8 mouse cellular contexts compared by ENCODE assay signal in the genomic region with DNA sequence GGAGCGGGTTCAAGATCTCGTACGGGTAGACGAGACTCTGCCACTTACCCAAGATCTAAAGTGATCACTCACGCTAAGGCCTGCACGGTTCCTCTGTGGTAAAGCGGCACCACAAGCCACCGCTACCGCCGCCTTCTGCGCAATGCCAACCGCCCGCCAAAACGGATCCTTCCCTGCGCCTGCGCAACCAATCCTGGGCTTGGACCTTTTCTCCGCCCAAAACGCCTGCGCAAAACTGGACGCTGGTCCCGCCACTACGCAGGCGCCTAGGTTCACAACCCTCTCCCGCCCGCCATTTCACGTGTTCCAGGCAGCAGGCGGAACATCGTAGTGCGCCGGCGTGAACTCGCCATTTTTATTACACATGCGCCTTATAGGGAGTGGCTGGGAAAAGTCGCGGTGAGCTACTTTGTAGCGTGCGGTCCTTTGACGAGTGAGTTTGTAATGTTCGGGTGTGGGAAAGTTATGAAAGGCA. TPM values are rescaled to one million over a fixed set of nuclear protein-coding genes. Genes with fewer than 3 reads are reported as not detected.
DNase-seq lines count a peak whose midpoint lies in the region; ATAC-seq and TF ChIP-seq lines count a peak whose summit lies in the region.

Gene Cbx5, minus strand, starts transcription at position 132 of the 475 bp plus-strand sequence.

- peaks cover 57% of the 10 kb centered on the region for H3K36me3 ChIP-seq in G1E (replicated peaks)
- H3K36me3 ChIP-seq in forebrain, postnatal 0 days (ENCODE audit: insufficient read depth), result peaks cover 28% of the 10 kb centered on the region
- peaks cover 35% of the 10 kb centered on the region for H3K36me3 ChIP-seq in lung, embryonic 15.5 days

- no peaks in the 10 kb centered on the region for H3K27me3 ChIP-seq in G1E (ENCODE audit: insufficient read depth, low read length)
- H3K27me3 ChIP-seq in cerebellum, adult 2 months (ENCODE audit: control insufficient read depth, insufficient read depth, low read length), result no peaks in the 10 kb centered on the region
- H3K27me3 ChIP-seq in forebrain, postnatal 0 days (ENCODE audit: insufficient read depth, low read length), result no peaks in the 10 kb centered on the region
- no peaks in the 10 kb centered on the region for H3K27me3 ChIP-seq in lung, embryonic 15.5 days

- ATAC-seq in G1E (ENCODE audit: extremely low read depth, insufficient number of reproducible peaks, low FRiP score, poor library complexity, severe bottlenecking), result peak; percentile 52
- peak; percentile 90 for ATAC-seq in forebrain, postnatal 0 days
- peak; percentile 94 for ATAC-seq in lung, embryonic 15.5 days (ENCODE audit: borderline replicate concordance, extremely low read depth, low FRiP score, low TSS enrichment)

- peak within 1 kb of the TSS; percentile 71 for H3K27ac ChIP-seq in cerebellum, adult 2 months (ENCODE audit: insufficient read depth, low read length)
- peak within 1 kb of the TSS; percentile 93 for H3K27ac ChIP-seq in forebrain, postnatal 0 days (ENCODE audit: low read depth, low read length)
- peak within 1 kb of the TSS; percentile 95 for H3K27ac ChIP-seq in lung, embryonic 15.5 days

- peaks cover 27% of the 10 kb centered on the region for H3K4me1 ChIP-seq in G1E (ENCODE audit: insufficient read depth, low read depth, low read length)
- H3K4me1 ChIP-seq in cerebellum, adult 2 months (ENCODE audit: control insufficient read depth, insufficient read depth, low read length), result no peaks in the 10 kb centered on the region
- peaks cover 23% of the 10 kb centered on the region for H3K4me1 ChIP-seq in forebrain, postnatal 0 days (ENCODE audit: insufficient read depth)
- H3K4me1 ChIP-seq in lung, embryonic 15.5 days, result peaks cover 34% of the 10 kb centered on the region

- no peak for TF ChIP-seq CTCF in G1E (IDR thresholded peaks at IDR 0.05; ENCODE audit: low read depth, low read length)
- TF ChIP-seq CTCF in cerebellum, adult 2 months (IDR thresholded peaks at IDR 0.05; ENCODE audit: borderline replicate concordance, insufficient read depth, low read depth, low read length), result no peak
- no peak for TF ChIP-seq CTCF in forebrain, postnatal 0 days (IDR thresholded peaks at IDR 0.05; ENCODE audit: low read depth)

- TF ChIP-seq POLR2A in cerebellum, adult 2 months (IDR thresholded peaks at IDR 0.05; ENCODE audit: borderline replicate concordance, insufficient read depth, low read length), result peak; percentile 96

- under 1% methylated on average over 39 of the region's 39 CpGs for WGBS in cerebellum, adult 2 months
- WGBS in forebrain, postnatal 0 days, result under 1% methylated on average over 39 of the region's 39 CpGs
- WGBS in lung, embryonic 15.5 days, result under 1% methylated on average over 39 of the region's 39 CpGs

- H3K9ac ChIP-seq in forebrain, postnatal 0 days, result peak within 1 kb of the TSS; percentile 63
- H3K9ac ChIP-seq in lung, embryonic 15.5 days, result peak within 1 kb of the TSS; percentile 74

- peak within 1 kb of the TSS; percentile 67 for H3K4me2 ChIP-seq in forebrain, postnatal 0 days (ENCODE audit: low read depth)
- peak within 1 kb of the TSS; percentile 69 for H3K4me2 ChIP-seq in lung, embryonic 15.5 days

- H3K9me3 ChIP-seq in G1E (replicated peaks), result no peaks in the 10 kb centered on the region
- no peaks in the 10 kb centered on the region for H3K9me3 ChIP-seq in forebrain, postnatal 0 days (ENCODE audit: low read length)
- H3K9me3 ChIP-seq in lung, embryonic 15.5 days, result no peaks in the 10 kb centered on the region

- peak; percentile 69 for DNase-seq in G1E (ENCODE audit: low spot score)
- peak; percentile 99 for DNase-seq in cerebellum, adult 2 months
- DNase-seq in forebrain, postnatal 0 days, result peak; percentile 99
- DNase-seq in heart, postnatal 4 days, result peak; percentile 99
- peak; percentile 97 to 99 for DNase-seq in layer of hippocampus, adult 8-10 months (ENCODE audit: low spot score in 2 of 2)
- peak; percentile 98 for DNase-seq in ovary, adult 18-20 months (ENCODE audit: low spot score)
- DNase-seq in thymus, postnatal 0 days (ENCODE audit: low spot score), result peak; percentile 97

- H3K4me3 ChIP-seq in G1E (ENCODE audit: low read depth, low read length), result peak within 1 kb of the TSS; percentile 76
- H3K4me3 ChIP-seq in cerebellum, adult 2 months (replicated peaks; ENCODE audit: insufficient read depth, low read depth, low read length), result peak within 1 kb of the TSS; percentile 90
- H3K4me3 ChIP-seq in forebrain, postnatal 0 days (ENCODE audit: low read depth, low read length), result peak within 1 kb of the TSS; percentile 47
- peak within 1 kb of the TSS; percentile 76 for H3K4me3 ChIP-seq in lung, embryonic 15.5 days

RNA-seq across cellular contexts. Expression of gene Cbx5, which starts in this region (rescaled TPM):
- 261 and 300 TPM in 2 replicates for total RNA-seq in G1E (2014; fragmentation: Nextera tagmentation)
- 215 and 278 TPM in 2 replicates for total RNA-seq in G1E (2017)
- 7.0 and 9.5 TPM in 2 replicates for polyA plus RNA-seq in G1E (2012)
- 49.4 and 52.7 TPM in 2 replicates for polyA plus RNA-seq in cerebellum, adult 2 months (2012; rRNA removed)
- total RNA-seq in forebrain, postnatal 0 days (2014; rRNA removed), result 139 and 181 TPM in 2 replicates
- 74.1 and 90.4 TPM in 2 replicates for polyA plus RNA-seq in forebrain, postnatal 0 days (2015; fragmentation: Nextera tagmentation; extraction: Ambion mirVana)
- total RNA-seq in heart, postnatal 4 days (2021), result 100 to 1,000 TPM; 146 TPM
- 100 to 1,000 TPM; 170 to 209 (median 180) TPM for total RNA-seq in layer of hippocampus, adult 8-10 months (2022)
- 115 and 117 TPM in 2 replicates for polyA plus RNA-seq in lung, embryonic 15.5 days (2015; fragmentation: Nextera tagmentation; extraction: Ambion mirVana)
- 55.7 and 60.1 TPM in 2 replicates for polyA plus RNA-seq in thymus, postnatal 0 days (2015; fragmentation: Nextera tagmentation; extraction: Ambion mirVana)

Comparison
In these comparisons a context has a peak if more than half of its experiments do, and no peak if none do; other contexts are left out.
1. Peak in every context shown above with its lines: DNase-seq, ATAC-seq, H3K4me3 ChIP-seq and H3K27ac ChIP-seq.